Mouse (Mus musculus) G1E (cell line): ENCODE data around the gene Vezt.

Experiments
- CTCF ChIP-seq: IDR thresholded peaks from 2 replicates; pipeline ENCODE4 v1.5.1; 2012; ENCODE audit warnings: low read depth, low read length, inconsistent platforms, mixed read lengths
- GATA1 ChIP-seq: IDR thresholded peaks from 2 replicates; pipeline ENCODE4 v1.6.1; 2012; ENCODE audit warnings: borderline replicate concordance, low read length, inconsistent platforms, mixed read lengths
- TAL1 ChIP-seq: conservative IDR thresholded peaks from 2 replicates; pipeline ENCODE4 v1.6.1; 2012; ENCODE audit warnings: low read depth, low read length, inconsistent platforms, mixed read lengths

- no peak for TF ChIP-seq TAL1
- no peak for TF ChIP-seq GATA1
- no peak for TF ChIP-seq CTCF
Observed at GRCm38 (mm10) chr10:94034876-94035657, 550 bp downstream of the Vezt start.
